Mouse (Mus musculus) stomach, embryonic 15.5 days (tissue): ENCODE measurements around the gene Slc20a1. TPM values are rescaled to one million over a fixed set of nuclear protein-coding genes. Genes with fewer than 3 reads are reported as not detected.
A peak's percentile ranks its signal among the peaks of the same experiment; 100 is the strongest.

Source experiments
- ATAC-seq: fragments of 200-750 bp; cut with Nextera tagmentation; 2 replicates; pipeline ENCODE4 v1.8.0; 2017; ENCODE audit warnings: low read depth, moderate number of reproducible peaks, moderate TSS enrichment; ENCODE audit not compliant: insufficient read depth, low FRiP score
- H3K27ac ChIP-seq: fragments of 300-500 bp; sonication (generic); 2 replicates; pipeline ENCODE4 v1.5.1; 2015; ENCODE audit warnings: mild to moderate bottlenecking, inconsistent platforms
- H3K27me3 ChIP-seq: fragments of 300-500 bp; sonication (generic); replicated peaks from 2 replicates; pipeline ENCODE4 v1.6.1; 2015; ENCODE audit warnings: inconsistent platforms
- H3K36me3 ChIP-seq: fragments of 300-500 bp; sonication (generic); 2 replicates; pipeline ENCODE4 v1.6.1; 2015; ENCODE audit warnings: inconsistent platforms
- H3K4me1 ChIP-seq: fragments of 300-500 bp; sonication (generic); 2 replicates; pipeline ENCODE4 v1.6.1; 2015; ENCODE audit warnings: inconsistent platforms
- H3K4me2 ChIP-seq: fragments of 300-500 bp; sonication (generic); 2 replicates; pipeline ENCODE4 v1.6.1; 2015; ENCODE audit warnings: mild to moderate bottlenecking, inconsistent platforms
- H3K4me3 ChIP-seq: fragments of 300-500 bp; sonication (generic); replicated peaks from 2 replicates; pipeline ENCODE4 v1.5.1; 2015; ENCODE audit warnings: inconsistent platforms
- H3K9ac ChIP-seq: fragments of 300-500 bp; sonication (generic); 2 replicates; pipeline ENCODE4 v1.6.1; 2015; ENCODE audit warnings: inconsistent platforms
- H3K9me3 ChIP-seq: fragments of 300-500 bp; sonication (generic); 2 replicates; pipeline ENCODE4 v1.6.1; 2016; ENCODE audit warnings: inconsistent platforms
- WGBS: fragments of 180-500 bp; shearing (Covaris S2); methylation state at CpG from one replicate; pipeline ENCODE4 v1.1.7; 2015; 5-methylcytosine and 5-hydroxymethylcytosine counted together
- polyA plus RNA-seq: library from polyadenylated mRNA; unstranded; fragments of >200 nt; fragmentation: Nextera tagmentation; extraction: Ambion mirVana; gene quantifications from 2 replicates; pipeline ENCODE4 v1.2.1, GENCODE M21; 2015

The Slc20a1 gene
- polyA plus RNA-seq, 1 experiment from 2014 or later, result 29.4 TPM

DNA sequence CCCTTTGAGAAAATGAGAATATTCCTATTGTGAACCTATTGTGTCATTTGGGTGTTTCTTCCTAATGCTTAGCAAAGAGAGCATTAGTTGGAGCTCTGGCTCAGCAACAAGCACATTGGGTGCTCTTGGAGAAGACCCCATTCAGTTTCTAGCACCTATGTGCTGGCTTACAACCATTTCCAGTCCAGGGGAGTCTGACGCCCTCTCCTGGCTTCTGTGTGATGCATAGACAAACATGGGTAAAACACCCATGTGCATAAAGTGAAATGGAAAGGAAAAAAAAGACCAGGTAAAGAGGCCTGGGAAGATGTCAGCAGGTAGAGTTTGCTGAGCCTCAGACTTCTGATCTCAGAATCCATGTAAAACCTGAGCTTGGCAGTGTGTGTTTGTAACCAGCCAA lies 34.7 kb downstream of the Slc20a1 start:
- Histone ChIP-seq H3K27me3 (no peaks in the 10 kb centered on the region), H3K4me2 (no peak overlapping the region), H3K9ac (no peak overlapping the region), H3K36me3 (no peaks in the 10 kb centered on the region), H3K4me3 (no peak overlapping the region), H3K9me3 (no peaks in the 10 kb centered on the region), H3K27ac (no peak overlapping the region), H3K4me1 (no peaks in the 10 kb centered on the region)
- no peak for ATAC-seq
- 78% methylated on average over 1 of the region's 1 CpGs for WGBS

DNA sequence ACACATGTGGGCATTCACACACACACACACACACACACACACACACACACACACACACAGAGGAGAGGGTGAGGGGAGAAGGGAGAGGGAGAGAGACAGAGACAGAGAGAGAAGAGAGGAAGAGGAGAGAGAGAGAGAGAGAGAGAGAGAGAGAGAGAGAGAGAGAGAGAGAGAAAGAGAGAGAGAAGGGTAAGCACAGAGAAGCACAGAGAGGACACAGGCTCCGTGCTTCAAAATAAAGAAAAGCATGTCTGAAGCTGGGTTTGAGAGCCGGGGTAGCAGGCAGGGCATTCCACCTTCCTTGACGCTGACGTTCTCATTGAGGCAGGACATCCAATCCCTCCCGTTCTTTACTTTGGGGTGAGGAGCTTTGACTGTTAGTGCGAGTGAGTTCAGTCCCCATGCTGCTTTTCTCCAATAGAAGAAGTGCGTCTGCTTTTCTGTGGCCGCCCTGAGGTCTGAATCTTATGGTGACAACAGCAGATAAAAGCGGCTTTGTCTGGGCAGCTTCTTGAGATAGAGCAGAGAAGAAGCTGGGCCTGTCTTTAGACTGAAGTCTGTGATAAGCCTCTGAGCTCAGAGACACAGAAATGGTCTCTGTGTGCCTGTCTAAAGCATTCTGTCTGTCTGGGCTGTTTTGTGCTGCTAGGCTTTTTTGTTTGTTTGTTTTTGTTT lies 35.4 kb downstream of the Slc20a1 start:
- no peak overlapping the region for H3K4me3 ChIP-seq
- H3K4me1 ChIP-seq, result no peaks in the 10 kb centered on the region
- H3K9me3 ChIP-seq, result no peaks in the 10 kb centered on the region
- H3K9ac ChIP-seq, result no peak overlapping the region
- no peak overlapping the region for H3K27ac ChIP-seq
- H3K4me2 ChIP-seq, result no peak overlapping the region
- 43% methylated on average over 9 of the region's 9 CpGs for WGBS
- H3K27me3 ChIP-seq, result no peaks in the 10 kb centered on the region
- ATAC-seq, result peak; percentile 61; the same call in 1 of the 2 replicates
- H3K36me3 ChIP-seq, result no peaks in the 10 kb centered on the region

DNA sequence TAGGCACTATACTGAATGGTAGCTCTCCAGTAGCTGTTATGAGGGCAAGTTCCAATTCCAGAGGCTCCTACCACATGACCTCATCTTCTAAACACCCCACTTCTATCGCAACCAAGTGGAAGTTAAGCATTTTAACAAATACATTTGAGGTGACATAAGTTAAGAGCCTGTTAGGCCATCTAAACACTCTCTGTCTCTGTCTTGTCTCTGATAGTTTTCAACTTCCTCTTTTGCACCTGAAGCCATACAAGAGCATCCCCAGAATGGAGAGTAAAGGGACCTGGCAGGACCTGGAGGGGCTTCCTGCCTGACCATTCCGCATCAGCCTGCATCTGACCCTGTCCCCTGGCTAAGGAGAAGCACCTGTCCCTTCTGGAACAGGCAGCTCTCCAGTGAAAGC lies 36.2 kb downstream of the Slc20a1 start:
- no peak overlapping the region for H3K27ac ChIP-seq
- no peaks in the 10 kb centered on the region for H3K36me3 ChIP-seq
- no peak overlapping the region for H3K4me3 ChIP-seq
- no peaks in the 10 kb centered on the region for H3K9me3 ChIP-seq
- H3K4me1 ChIP-seq, result no peaks in the 10 kb centered on the region
- H3K9ac ChIP-seq, result no peak overlapping the region
- H3K27me3 ChIP-seq, result no peaks in the 10 kb centered on the region
- ATAC-seq, result no peak
- H3K4me2 ChIP-seq, result no peak overlapping the region
- WGBS, result 54% methylated on average over 2 of the region's 2 CpGs

DNA sequence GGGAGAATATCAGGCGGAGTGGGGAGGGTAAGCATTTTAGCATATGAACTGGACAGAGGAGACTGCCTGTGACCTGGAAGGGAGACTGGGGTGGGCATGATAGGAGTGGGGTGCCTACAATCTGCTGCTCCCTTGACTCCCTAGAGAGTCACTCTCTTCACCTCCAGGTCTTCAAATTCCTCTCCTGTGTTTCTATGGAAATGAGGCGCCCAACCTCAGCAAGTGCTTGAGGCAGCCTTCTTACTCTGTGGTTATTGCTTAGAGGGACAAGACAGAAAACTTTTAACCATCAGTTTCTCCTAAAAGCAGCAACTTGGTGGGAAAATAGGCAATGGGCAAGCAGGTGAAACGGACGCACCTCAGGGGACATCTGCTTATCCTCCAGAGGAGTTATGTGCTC lies 38.0 kb downstream of the Slc20a1 start:
- no peak for ATAC-seq

DNA sequence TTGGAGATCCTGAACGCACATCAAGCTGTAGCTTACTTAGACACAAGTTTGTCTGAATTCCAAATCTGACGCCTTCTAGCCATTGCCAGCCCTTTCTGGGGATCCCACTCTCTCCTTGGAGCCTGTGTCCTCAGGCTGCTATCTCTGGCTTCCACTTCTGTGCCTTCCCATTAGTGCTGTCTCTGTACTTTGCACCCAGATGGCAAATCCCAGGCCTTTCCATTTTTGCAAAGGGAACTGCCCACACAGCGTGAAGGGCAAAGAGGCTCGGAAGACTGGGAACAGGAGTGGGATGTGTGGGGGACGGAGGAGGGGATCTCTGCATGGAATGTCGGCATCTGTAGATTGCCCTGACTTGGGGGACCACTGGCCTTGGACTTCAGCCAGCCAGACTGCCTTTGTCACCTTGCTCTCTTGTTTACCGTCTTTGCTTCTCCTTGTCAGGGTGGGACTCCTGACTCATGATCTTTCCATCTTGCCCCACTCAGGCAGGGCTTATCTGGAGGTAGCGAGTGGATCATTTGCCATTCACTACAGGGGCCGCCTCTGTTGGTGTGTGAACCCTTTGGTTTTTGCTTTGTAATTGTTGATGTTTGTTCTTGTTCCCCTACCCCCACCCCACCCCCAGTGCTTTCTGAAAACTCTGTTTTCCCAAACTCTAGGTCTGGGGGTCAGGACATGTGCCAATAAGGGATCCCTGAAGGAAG lies 42.3 kb downstream of the Slc20a1 start:
- no peaks in the 10 kb centered on the region for H3K27me3 ChIP-seq
- H3K4me3 ChIP-seq, result no peak overlapping the region
- H3K27ac ChIP-seq, result no peak overlapping the region
- H3K4me1 ChIP-seq, result peaks cover 6% of the 10 kb centered on the region; the same call in 1 of the 2 replicates
- 57% methylated on average over 9 of the region's 9 CpGs for WGBS
- no peaks in the 10 kb centered on the region; the same call in 1 of the 2 replicates for H3K9me3 ChIP-seq
- H3K9ac ChIP-seq, result no peak overlapping the region
- no peaks in the 10 kb centered on the region for H3K36me3 ChIP-seq
- peak; percentile 73; the same call in 1 of the 2 replicates for ATAC-seq
- H3K4me2 ChIP-seq, result no peak overlapping the region

More for the DNA sequence above, 38.0 kb downstream of the Slc20a1 start:
- Histone ChIP-seq H3K36me3 (no peaks in the 10 kb centered on the region), H3K4me1 (0 out of 2 replicates have a peak, but pooled peaks cover 4% of the 10 kb centered on the region), H3K9ac (no peak overlapping the region), H3K27ac (no peak overlapping the region), H3K9me3 (no peaks in the 10 kb centered on the region; the same call in 1 of the 2 replicates), H3K27me3 (no peaks in the 10 kb centered on the region), H3K4me2 (no peak overlapping the region), H3K4me3 (no peak overlapping the region)
- 80% methylated on average over 4 of the region's 4 CpGs for WGBS

DNA sequence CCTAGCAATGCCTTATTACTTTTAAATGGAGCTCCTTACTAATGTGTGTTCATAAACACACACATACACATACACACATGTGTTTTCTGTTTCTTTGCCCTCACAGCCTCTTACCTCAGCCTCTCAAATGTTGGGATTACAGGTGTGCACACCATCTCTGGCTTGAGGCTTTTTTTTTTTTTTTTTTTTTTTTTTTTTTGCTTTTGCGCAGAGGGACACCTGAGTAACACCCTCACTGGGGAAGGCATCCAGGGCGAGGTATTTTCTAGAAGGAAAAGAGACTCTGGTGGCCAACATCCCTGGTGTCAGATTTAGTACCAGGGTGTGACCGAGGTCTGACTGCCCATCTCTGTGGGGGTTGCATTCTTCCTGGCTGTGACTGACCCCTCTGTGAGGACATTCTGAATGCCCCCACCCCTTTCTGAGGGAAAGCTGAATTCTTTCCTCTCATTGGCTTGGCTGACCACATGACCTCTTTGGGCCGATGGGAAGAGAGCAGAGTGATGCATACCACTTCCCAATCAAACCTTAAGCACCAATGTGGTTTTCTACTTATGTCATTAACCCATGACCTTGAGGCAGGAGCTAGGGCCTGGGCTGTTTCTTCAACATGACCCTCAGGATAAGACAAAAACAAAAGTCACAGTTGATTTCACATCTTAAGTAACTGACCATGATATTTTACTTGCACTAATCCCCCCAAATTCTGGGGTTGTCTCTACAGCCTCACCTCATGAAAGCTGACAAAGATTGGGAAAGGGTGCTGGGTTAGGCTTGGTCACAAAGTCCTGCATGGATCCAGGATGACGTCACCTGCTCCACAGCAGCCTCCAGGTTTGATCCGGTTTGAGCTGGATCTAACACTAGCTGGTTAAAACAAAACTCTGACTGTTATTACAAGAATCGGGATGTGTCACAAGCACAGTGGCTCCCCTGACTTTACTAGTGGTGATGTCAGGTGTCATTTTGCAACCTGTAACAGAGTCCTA lies 43.6 kb downstream of the Slc20a1 start:
- no peak overlapping the region for H3K4me2 ChIP-seq
- no peak overlapping the region for H3K27ac ChIP-seq
- no peak for ATAC-seq
- H3K36me3 ChIP-seq, result no peaks in the 10 kb centered on the region
- no peak overlapping the region for H3K4me3 ChIP-seq
- 61% methylated on average over 7 of the region's 7 CpGs for WGBS
- H3K27me3 ChIP-seq, result no peaks in the 10 kb centered on the region
- no peaks in the 10 kb centered on the region; the same call in 1 of the 2 replicates for H3K9me3 ChIP-seq
- H3K4me1 ChIP-seq, result peaks cover 6% of the 10 kb centered on the region; the same call in 1 of the 2 replicates
- H3K9ac ChIP-seq, result no peak overlapping the region

DNA sequence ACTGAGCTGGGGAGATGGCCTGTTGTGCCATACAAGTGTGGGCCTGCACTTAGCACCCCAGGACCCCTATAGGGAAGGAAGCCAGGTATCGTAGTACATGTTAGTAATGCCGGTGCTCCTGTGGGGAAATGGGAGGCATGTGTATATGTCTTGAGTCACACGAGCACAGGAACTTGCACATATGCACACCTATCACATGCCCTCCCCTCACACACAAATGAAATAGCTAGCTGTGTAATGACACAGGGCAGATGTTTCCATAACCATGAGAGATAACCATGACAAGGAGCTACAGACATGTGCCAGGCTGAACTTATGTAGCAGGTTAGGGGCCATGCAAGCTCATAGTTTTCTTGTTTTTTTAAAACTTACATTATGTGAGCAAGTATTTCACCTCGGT lies 44.4 kb downstream of the Slc20a1 start:
- Histone ChIP-seq H3K4me3 (no peak overlapping the region), H3K4me1 (peaks cover 6% of the 10 kb centered on the region; the same call in 1 of the 2 replicates), H3K4me2 (no peak overlapping the region), H3K36me3 (no peaks in the 10 kb centered on the region), H3K9ac (no peak overlapping the region), H3K9me3 (no peaks in the 10 kb centered on the region; the same call in 1 of the 2 replicates), H3K27ac (no peak overlapping the region), H3K27me3 (no peaks in the 10 kb centered on the region)
- WGBS, result 87% methylated on average over 4 of the region's 4 CpGs
- no peak for ATAC-seq

DNA sequence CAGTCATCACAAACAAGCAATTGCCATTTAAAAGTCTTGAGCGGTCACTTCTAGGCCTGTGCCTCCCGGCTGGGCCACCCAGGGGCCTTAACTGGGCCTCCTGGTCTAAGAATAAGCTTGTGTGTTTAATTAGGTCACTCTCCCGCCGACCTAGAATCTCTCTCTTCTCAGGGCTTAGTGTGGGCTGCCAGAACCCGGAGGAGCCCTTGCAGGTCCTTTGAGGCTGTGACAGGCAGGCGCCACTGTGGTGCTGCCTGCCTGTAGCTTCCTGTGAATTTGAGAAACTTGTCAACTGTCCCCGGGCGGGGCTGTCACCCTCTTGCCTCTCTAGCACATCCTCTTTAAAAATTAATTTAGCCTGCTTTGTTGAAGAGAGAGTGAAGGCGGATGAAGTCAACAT lies 45.2 kb downstream of the Slc20a1 start:
- Histone ChIP-seq H3K4me2 (no peak overlapping the region), H3K4me1 (peaks cover 6% of the 10 kb centered on the region; the same call in 1 of the 2 replicates), H3K27ac (no peak overlapping the region), H3K4me3 (no peak overlapping the region), H3K27me3 (no peaks in the 10 kb centered on the region), H3K36me3 (no peaks in the 10 kb centered on the region), H3K9ac (no peak overlapping the region), H3K9me3 (no peaks in the 10 kb centered on the region; the same call in 1 of the 2 replicates)
- no peak for ATAC-seq
- WGBS, result 43% methylated on average over 9 of the region's 9 CpGs

DNA sequence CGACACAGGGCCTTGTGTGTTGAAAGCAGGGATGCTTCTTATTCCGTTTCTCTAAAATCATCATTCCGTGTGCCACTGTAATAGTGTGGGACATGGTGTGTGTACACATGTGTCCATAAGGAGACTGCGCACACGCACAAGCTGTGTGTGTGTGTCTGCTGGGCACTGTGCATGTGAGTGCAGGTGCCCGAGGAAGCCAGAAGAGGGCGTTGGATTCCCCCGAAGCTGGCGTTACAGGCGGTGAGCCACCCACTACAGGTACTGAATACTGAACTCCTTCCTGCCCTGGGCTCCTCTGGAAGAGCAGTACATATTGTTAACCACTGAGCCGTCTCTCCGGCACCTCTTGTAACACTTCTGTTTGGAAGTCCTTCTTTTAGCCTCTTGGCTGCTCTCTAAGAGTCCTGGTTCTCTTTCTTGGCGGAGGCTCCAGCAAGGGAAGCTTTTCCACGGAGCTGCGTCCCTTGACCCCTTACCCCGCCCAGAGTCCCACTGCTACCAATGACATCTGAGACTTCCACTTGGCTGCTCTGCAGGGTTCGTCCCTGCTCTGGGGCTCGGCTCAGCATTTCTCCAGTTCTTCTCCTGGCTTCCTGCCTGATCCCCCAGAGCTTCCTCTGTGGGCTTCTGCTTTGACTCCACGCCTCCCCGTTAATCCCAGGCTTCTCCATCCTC lies 46.0 kb downstream of the Slc20a1 start:
- WGBS, result 70% methylated on average over 20 of the region's 20 CpGs
- Histone ChIP-seq H3K27me3 (no peaks in the 10 kb centered on the region), H3K36me3 (no peaks in the 10 kb centered on the region), H3K27ac (no peak overlapping the region; the same call in 1 of the 2 replicates), H3K4me3 (no peak overlapping the region), H3K4me2 (no peak overlapping the region), H3K9ac (no peak overlapping the region), H3K9me3 (no peaks in the 10 kb centered on the region; the same call in 1 of the 2 replicates), H3K4me1 (peaks cover 6% of the 10 kb centered on the region; the same call in 1 of the 2 replicates)
- ATAC-seq, result no peak

DNA sequence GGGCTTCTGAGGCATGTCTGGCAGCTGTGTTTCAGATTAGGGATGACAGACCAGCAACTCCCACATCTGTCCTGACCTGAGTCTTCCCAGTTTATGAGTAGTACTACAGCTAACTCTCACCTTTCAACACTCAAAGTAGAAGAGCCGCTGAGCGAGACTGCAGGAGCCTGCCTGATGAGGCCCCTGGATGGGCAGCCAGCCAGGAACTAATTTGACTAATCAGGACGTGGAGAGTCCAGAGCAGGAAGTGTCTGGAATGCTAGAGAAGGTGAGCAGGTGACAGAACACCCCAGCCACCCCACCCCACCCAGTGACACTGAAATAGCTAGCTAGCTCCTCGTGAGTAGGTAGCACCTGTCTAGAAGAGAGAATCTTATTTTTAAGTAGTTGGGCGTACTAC lies 47.1 kb downstream of the Slc20a1 start:
- H3K4me3 ChIP-seq, result no peak overlapping the region
- no peaks in the 10 kb centered on the region for H3K36me3 ChIP-seq
- H3K27me3 ChIP-seq, result no peaks in the 10 kb centered on the region
- no peak overlapping the region for H3K4me2 ChIP-seq
- no peak overlapping the region for H3K27ac ChIP-seq
- peak; percentile 45; the same call in 1 of the 2 replicates for ATAC-seq
- no peak overlapping the region for H3K9ac ChIP-seq
- peaks cover 5% of the 10 kb centered on the region; the same call in 1 of the 2 replicates for H3K4me1 ChIP-seq
- no peaks in the 10 kb centered on the region for H3K9me3 ChIP-seq
- WGBS, result 42% methylated on average over 5 of the region's 5 CpGs

DNA sequence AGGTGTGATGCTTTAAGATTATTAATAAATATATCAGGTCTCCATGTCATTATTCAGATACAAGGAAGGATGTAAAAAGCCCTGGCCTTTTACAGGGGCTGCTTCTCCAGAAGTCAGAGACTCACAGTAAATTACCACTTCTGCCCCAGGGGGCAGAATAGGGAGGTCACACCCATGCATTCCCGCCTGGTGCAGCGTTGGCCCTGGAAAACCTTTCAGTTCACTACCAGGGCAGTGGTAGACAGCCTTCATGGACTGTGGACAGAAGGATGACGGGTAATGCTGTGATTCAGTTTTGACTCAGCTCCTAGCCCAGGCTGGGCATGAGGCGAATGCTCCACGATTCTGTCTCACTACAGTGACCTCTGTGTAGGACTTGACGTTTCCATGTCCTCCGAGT lies 47.9 kb downstream of the Slc20a1 start:
- ATAC-seq, result no peak

More for the DNA sequence above, 47.9 kb downstream of the Slc20a1 start:
- Histone ChIP-seq H3K27me3 (no peaks in the 10 kb centered on the region), H3K9ac (no peak overlapping the region), H3K4me2 (no peak overlapping the region), H3K27ac (no peak overlapping the region), H3K9me3 (no peaks in the 10 kb centered on the region), H3K4me1 (peaks cover 3% of the 10 kb centered on the region; the same call in 1 of the 2 replicates), H3K4me3 (no peak overlapping the region), H3K36me3 (no peaks in the 10 kb centered on the region)
- WGBS, result 66% methylated on average over 7 of the region's 7 CpGs
